Mouse (Mus musculus) heart, embryonic 16.5 days (tissue): ENCODE results near the gene Fbxo6. TPM values are rescaled to one million over a fixed set of nuclear protein-coding genes. Genes with fewer than 3 reads are reported as not detected.

Experiments
- ATAC-seq: fragments of 200-750 bp; cut with Nextera tagmentation; replicated peaks from 2 replicates; pipeline ENCODE4 v1.8.0; 2017; ENCODE audit warnings: moderate number of reproducible peaks; ENCODE audit not compliant: insufficient read depth, low FRiP score; ENCODE audit errors: extremely low read depth
- H3K27ac ChIP-seq: fragments of 300-500 bp; sonication (generic); 2 replicates; pipeline ENCODE4 v1.5.1; 2014; ENCODE audit warnings: mild to moderate bottlenecking, low read length, control low read depth, moderate library complexity
- H3K27me3 ChIP-seq: fragments of 300-500 bp; sonication (generic); 2 replicates; pipeline ENCODE4 v1.6.1; 2014; ENCODE audit warnings: low read length, mixed read lengths; ENCODE audit not compliant: control insufficient read depth, insufficient read depth
- H3K36me3 ChIP-seq: fragments of 300-500 bp; sonication (generic); 2 replicates; pipeline ENCODE4 v1.6.1; 2014; ENCODE audit not compliant: control insufficient read depth, insufficient read depth
- H3K4me1 ChIP-seq: fragments of 300-500 bp; sonication (generic); 2 replicates; pipeline ENCODE4 v1.6.1; 2014; ENCODE audit warnings: low read length, mixed read lengths; ENCODE audit not compliant: control insufficient read depth, insufficient read depth
- H3K4me2 ChIP-seq: fragments of 300-500 bp; sonication (generic); 2 replicates; pipeline ENCODE4 v1.6.1; 2014; ENCODE audit warnings: low read depth, mild to moderate bottlenecking, control low read depth, low read length
- H3K4me3 ChIP-seq: fragments of 300-500 bp; sonication (generic); 2 replicates; pipeline ENCODE4 v1.5.1; 2014; ENCODE audit warnings: mild to moderate bottlenecking, control low read depth, low read length
- H3K9ac ChIP-seq: fragments of 300-500 bp; sonication (generic); 2 replicates; pipeline ENCODE4 v1.6.1; 2014; ENCODE audit warnings: low read length, control low read depth
- H3K9me3 ChIP-seq: fragments of 300-500 bp; sonication (generic); replicated peaks from 2 replicates; pipeline ENCODE4 v1.6.1; 2016; ENCODE audit warnings: low read length; ENCODE audit not compliant: control insufficient read depth
- WGBS: fragments of 180-500 bp; shearing (Covaris S2); extraction: QIAGEN DNeasy Blood & Tissue Kit; methylation state at CpG from one replicate; pipeline ENCODE4 v1.1.7; 2014; 5-methylcytosine and 5-hydroxymethylcytosine counted together
- polyA plus RNA-seq: library from polyadenylated mRNA; unstranded; fragments of >200 nt; fragmentation: Nextera tagmentation; extraction: Ambion mirVana; gene quantifications from 2 replicates; pipeline ENCODE4 v1.2.1, GENCODE M21; 2015

Fbxo6 gene
- polyA plus RNA-seq, 1 experiment from 2014 or later = 21.7 TPM

DNA sequence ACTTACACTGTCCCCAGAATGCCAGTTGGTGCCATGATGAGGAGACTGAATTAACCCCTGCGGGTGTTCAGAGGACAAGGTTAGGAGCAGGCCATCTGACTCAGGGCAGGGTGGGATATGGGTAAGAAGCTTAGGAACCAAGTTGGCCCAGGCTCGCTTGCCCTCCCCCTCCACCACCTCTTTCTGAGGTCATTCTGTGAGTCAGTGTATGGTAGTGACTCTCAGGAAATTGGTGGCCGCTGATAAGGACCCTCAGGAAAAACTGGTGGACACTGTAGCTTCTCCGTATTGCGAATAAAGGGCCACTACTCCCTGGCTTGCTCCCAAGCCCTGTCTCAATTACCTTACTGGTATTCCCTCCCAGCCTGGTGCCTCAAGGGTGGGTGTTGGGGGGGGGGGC, 42.7 kb downstream of the Fbxo6 start:
- Histone ChIP-seq H3K9me3 (no peaks in the 10 kb centered on the region), H3K27me3 (peaks cover 3% of the 10 kb centered on the region), H3K4me2 (no peak overlapping the region), H3K27ac (no peak overlapping the region), H3K36me3 (no peaks in the 10 kb centered on the region), H3K4me3 (no peak overlapping the region), H3K4me1 (no peaks in the 10 kb centered on the region; the same call in 1 of the 2 replicates), H3K9ac (no peak overlapping the region)
- 50% methylated on average over 5 of the region's 5 CpGs for WGBS
- no peak for ATAC-seq

DNA sequence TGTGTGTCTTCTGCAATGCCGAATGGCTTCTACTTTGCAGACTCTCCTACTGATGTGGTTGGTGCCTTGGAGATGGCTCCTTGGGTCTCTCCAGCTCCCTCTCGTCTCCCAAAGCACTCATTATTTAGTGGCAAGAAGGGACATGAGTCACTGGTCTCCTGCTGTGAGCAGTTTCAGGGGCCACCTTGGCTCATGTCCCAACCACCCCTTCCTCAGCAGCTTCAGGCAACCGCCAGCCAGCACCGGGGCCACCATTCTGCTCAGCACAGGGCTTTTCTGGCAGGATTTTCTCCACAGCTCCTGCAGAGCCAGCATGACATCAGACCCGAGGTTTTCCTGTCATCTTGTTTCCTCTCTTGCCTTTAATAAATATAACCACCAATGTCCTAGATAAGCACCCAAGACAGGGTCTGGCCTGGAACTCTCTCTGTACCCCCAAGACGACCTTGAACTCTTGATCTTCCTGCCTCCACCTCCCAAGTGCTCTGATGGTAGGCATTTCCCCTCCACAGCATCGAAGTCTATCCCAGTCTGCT, 43.3 kb downstream of the Fbxo6 start:
- Histone ChIP-seq H3K9me3 (no peaks in the 10 kb centered on the region), H3K4me3 (no peak overlapping the region), H3K36me3 (no peaks in the 10 kb centered on the region), H3K4me1 (no peaks in the 10 kb centered on the region; the same call in 1 of the 2 replicates), H3K4me2 (no peak overlapping the region), H3K9ac (no peak overlapping the region), H3K27ac (no peak overlapping the region), H3K27me3 (peaks cover 3% of the 10 kb centered on the region)
- WGBS = 39% methylated on average over 7 of the region's 7 CpGs
- ATAC-seq = no peak

DNA sequence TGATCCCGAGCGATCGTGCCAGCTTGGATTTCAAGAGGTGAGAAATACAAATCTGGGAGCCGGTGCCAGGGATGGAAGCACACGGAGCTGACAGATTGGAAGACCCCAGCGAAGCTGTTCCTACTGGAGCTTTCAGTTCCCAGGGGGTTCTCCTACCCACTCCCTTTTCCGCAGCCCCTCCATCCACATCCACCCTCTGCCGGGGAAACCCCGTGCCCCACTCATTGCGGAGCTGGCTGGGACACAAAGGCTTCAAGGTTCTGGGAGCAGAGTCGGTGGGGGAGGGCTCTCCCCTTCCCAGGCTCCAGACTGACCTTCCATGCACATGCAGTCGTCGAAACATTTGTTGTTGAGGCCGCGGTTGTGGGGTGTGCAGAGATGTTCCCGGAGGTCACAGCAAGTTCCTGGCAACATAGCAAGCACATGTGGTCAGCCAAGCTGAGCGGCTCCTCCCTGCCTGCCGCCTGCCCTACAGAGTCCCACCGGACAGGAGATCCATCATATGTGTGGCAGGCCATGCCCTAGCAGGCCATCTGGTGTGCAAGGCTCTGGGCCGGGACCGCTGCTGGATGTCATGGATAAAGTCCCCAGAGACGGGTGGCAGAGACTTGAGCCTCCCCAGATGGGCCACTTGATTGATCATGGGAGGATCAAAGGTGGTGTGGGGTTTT, 44.2 kb downstream of the Fbxo6 start:
- Histone ChIP-seq H3K4me3 (no peak overlapping the region), H3K36me3 (no peaks in the 10 kb centered on the region), H3K4me2 (no peak overlapping the region), H3K27me3 (peaks cover 3% of the 10 kb centered on the region), H3K9ac (no peak overlapping the region), H3K9me3 (no peaks in the 10 kb centered on the region), H3K27ac (no peak overlapping the region), H3K4me1 (no peaks in the 10 kb centered on the region; the same call in 1 of the 2 replicates)
- no peak for ATAC-seq
- 43% methylated on average over 22 of the region's 22 CpGs for WGBS

DNA sequence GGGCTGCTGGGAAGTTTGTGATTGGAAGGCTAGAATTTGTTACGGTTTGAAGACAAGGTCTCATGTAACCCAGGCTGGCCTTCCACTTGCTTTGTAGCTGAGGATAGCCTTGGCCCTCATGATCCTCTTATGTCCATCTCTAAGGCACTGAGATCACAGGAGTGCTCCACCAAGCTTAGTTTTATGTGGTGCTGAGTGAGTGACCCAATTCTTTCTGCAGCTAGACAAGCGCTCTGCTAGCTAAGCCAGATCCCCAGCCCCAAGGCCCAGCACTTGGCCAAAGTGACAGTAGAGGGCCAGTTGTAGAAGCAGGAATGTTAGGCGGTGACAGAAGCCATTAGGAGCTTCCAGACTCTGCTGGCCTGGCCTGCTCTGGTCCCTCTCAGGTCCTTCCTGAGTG, 47.8 kb downstream of the Fbxo6 start:
- H3K27ac ChIP-seq = no peak overlapping the region
- no peak overlapping the region for H3K4me3 ChIP-seq
- no peaks in the 10 kb centered on the region for H3K36me3 ChIP-seq
- H3K27me3 ChIP-seq = peaks cover 7% of the 10 kb centered on the region
- H3K9me3 ChIP-seq = no peaks in the 10 kb centered on the region
- peaks cover 4% of the 10 kb centered on the region for H3K4me1 ChIP-seq
- H3K4me2 ChIP-seq = no peak overlapping the region
- no peak for ATAC-seq
- WGBS = 74% methylated on average over 3 of the region's 3 CpGs
- H3K9ac ChIP-seq = no peak overlapping the region

DNA sequence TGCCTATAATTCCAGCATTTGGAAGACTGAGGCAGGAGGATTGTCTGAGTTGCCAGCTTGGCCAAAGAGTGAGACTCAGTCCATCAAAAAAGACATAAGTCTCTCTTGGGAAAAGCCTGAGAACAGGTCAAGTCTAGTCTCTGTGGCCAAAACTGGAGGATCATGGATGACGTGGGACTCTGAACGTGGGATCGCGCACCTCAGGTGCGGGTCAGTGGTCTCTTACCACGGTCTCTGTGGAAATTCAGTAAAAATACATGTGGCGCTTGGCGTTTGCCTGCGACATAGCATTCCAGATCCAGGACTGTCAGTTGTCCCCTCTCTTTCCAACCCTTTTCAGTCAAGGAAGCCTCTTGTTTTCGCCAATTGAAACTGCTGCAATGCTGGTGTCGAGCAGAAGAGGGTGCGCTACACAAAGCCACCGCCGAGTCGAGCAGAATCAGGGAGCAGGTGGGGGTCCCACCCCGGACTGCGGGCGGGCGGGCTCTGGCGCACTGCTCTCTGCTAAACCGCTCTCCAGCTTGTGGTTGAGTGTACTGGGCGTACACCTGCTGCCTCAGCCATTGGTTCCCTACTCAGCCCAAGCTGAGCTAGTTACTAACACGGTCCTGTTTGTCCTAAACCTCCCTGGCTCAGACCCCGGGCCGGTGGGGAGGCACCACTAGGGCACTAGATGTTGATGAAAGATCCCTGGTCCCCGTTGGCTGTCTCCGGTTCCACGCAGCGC, 50.0 kb downstream of the Fbxo6 start:
- Histone ChIP-seq H3K27ac (no peak overlapping the region), H3K4me2 (peak overlapping the region; percentile 72), H3K27me3 (peaks cover 4% of the 10 kb centered on the region; the same call in 1 of the 2 replicates), H3K9ac (peak overlapping the region; percentile 62), H3K4me3 (peak overlapping the region; percentile 38), H3K4me1 (peaks cover 4% of the 10 kb centered on the region; the same call in 1 of the 2 replicates), H3K9me3 (no peaks in the 10 kb centered on the region), H3K36me3 (no peaks in the 10 kb centered on the region)
- ATAC-seq = peak; percentile 73
- 17% methylated on average over 29 of the region's 29 CpGs for WGBS

DNA sequence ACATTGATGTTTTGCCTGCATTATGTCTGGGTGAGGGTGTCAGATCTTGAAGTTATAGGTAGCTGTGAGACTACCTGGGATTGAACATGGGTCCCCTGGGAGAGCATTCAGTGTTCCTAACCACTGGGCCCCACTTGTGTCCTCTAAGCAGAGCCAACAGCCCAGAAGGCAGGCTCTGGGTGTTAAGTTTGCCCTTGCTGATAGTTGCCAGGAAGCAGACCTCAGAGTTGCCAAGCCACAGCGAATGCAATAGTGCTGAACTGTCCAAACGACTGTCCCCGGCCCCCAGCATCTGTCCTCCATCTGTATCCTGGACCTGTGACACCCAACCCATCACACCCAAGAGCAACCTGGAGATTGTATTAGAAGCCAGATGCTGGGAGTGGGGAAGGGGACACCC, 53.3 kb downstream of the Fbxo6 start:
- Histone ChIP-seq H3K4me3 (no peak overlapping the region), H3K4me1 (peaks cover 4% of the 10 kb centered on the region; the same call in 1 of the 2 replicates), H3K27ac (no peak overlapping the region), H3K9me3 (no peaks in the 10 kb centered on the region), H3K4me2 (no peak overlapping the region), H3K36me3 (no peaks in the 10 kb centered on the region), H3K9ac (no peak overlapping the region), H3K27me3 (0 out of 2 replicates have a peak, but pooled peaks cover 3% of the 10 kb centered on the region)
- no peak for ATAC-seq
- 56% methylated on average over 3 of the region's 3 CpGs for WGBS

DNA sequence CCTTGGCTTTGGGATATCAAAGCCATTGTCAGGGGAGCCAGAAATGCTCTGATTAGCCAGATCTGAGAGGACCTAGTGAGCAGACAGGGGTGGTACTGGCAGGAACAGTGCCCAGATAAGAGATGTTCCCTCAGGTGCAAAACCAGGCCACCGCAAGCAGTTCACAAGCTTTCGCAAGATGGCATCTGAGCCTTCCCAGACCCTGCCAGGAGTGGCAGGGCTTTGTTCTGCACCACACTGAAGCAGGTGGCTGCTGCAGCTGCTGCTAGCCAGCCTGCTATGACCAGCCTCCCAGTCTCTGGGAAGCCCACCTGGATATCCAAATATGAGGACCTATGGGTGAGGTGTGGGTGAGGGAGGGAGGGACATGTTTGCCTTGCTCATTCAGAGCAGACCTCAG, 54.0 kb downstream of the Fbxo6 start:
- H3K4me1 ChIP-seq = peaks cover 4% of the 10 kb centered on the region; the same call in 1 of the 2 replicates
- no peaks in the 10 kb centered on the region for H3K9me3 ChIP-seq
- no peak overlapping the region for H3K27ac ChIP-seq
- H3K4me3 ChIP-seq = no peak overlapping the region
- no peaks in the 10 kb centered on the region for H3K36me3 ChIP-seq
- 0 out of 2 replicates have a peak, but pooled peaks cover 3% of the 10 kb centered on the region for H3K27me3 ChIP-seq
- H3K4me2 ChIP-seq = no peak overlapping the region
- no peak overlapping the region for H3K9ac ChIP-seq
- WGBS = 90% methylated on average over 2 of the region's 2 CpGs
- 0 out of 2 replicates have a peak, but pooled peaks have one; percentile 39 for ATAC-seq
